Mouse (Mus musculus) embryonic facial prominence, embryonic 11.5 days (tissue): ENCODE measurements around the gene Col1a1. TPM values are rescaled to one million over a fixed set of nuclear protein-coding genes. Genes with fewer than 3 reads are reported as not detected.

Experiments used
- ATAC-seq: fragments of 200-750 bp; cut with Nextera tagmentation; replicated peaks from 2 replicates; pipeline ENCODE4 v1.8.0; 2017; ENCODE audit warnings: low read depth; ENCODE audit not compliant: insufficient number of reproducible peaks, low FRiP score, low TSS enrichment
- DNase-seq: peaks from one replicate; pipeline ENCODE4 v3.0.0-alpha.2; 2015; ENCODE audit warnings: low spot score
- H3K27ac ChIP-seq: fragments of 300-500 bp; sonication (generic); replicated peaks from 2 replicates; pipeline ENCODE4 v1.5.1; 2014; ENCODE audit warnings: mild to moderate bottlenecking, low read depth, low read length, control low read depth
- H3K27me3 ChIP-seq: fragments of 300-500 bp; sonication (generic); 2 replicates; pipeline ENCODE4 v1.6.1; 2014; ENCODE audit warnings: mild to moderate bottlenecking, low read length, moderate library complexity, mixed read lengths; ENCODE audit not compliant: control insufficient read depth, insufficient read depth
- H3K36me3 ChIP-seq: fragments of 300-500 bp; sonication (generic); replicated peaks from 2 replicates; pipeline ENCODE4 v1.6.1; 2014; ENCODE audit warnings: low read depth, mild to moderate bottlenecking, low read length, moderate library complexity, mixed read lengths; ENCODE audit not compliant: control insufficient read depth, insufficient read depth
- H3K4me1 ChIP-seq: fragments of 300-500 bp; sonication (generic); 2 replicates; pipeline ENCODE4 v1.6.1; 2014; ENCODE audit warnings: low read length, mixed read lengths; ENCODE audit not compliant: control insufficient read depth, insufficient read depth
- H3K4me2 ChIP-seq: fragments of 300-500 bp; sonication (generic); 2 replicates; pipeline ENCODE4 v1.6.1; 2014; ENCODE audit warnings: low read depth, mild to moderate bottlenecking, control low read depth, low read length, moderate library complexity
- H3K4me3 ChIP-seq: fragments of 300-500 bp; sonication (generic); 2 replicates; pipeline ENCODE4 v1.5.1; 2014; ENCODE audit warnings: low read depth, low read length, control low read depth
- H3K9ac ChIP-seq: fragments of 300-500 bp; sonication (generic); replicated peaks from 2 replicates; pipeline ENCODE4 v1.6.1; 2014; ENCODE audit warnings: mild to moderate bottlenecking, control low read depth, low read length
- H3K9me3 ChIP-seq: fragments of 300-500 bp; sonication (generic); replicated peaks from 2 replicates; pipeline ENCODE4 v1.6.1; 2016; ENCODE audit warnings: mild to moderate bottlenecking, low read length, inconsistent platforms, mixed read lengths; ENCODE audit not compliant: control insufficient read depth
- WGBS: fragments of 180-500 bp; shearing (Covaris S2); extraction: QIAGEN DNeasy Blood & Tissue Kit; methylation state at CpG from one replicate; pipeline ENCODE4 v1.1.7; 2014; 5-methylcytosine and 5-hydroxymethylcytosine counted together
- polyA plus RNA-seq: library from polyadenylated mRNA; unstranded; fragments of >200 nt; fragmentation: Nextera tagmentation; extraction: Ambion mirVana; gene quantifications from 2 replicates; pipeline ENCODE4 v1.2.1, GENCODE M21; 2014

The Col1a1 gene
- 93.8 and 109 TPM in 2 replicates for polyA plus RNA-seq

DNA sequence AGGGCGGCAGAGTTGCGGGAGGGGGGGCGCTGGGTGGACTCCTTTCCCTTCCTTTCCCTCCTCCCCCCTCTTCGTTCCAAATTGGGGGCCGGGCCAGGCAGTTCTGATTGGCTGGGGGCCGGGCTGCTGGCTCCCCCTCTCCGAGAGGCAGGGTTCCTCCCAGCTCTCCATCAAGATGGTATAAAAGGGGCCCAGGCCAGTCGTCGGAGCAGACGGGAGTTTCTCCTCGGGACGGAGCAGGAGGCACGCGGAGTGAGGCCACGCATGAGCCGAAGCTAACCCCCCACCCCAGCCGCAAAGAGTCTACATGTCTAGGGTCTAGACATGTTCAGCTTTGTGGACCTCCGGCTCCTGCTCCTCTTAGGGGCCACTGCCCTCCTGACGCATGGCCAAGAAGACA is at the start of gene Col1a1:
Gene Col1a1, plus strand, starts transcription at position 180 of the 400 bp plus-strand sequence.
- 11% methylated on average over 19 of the region's 19 CpGs for WGBS
- peak; percentile 44 for DNase-seq
- Histone ChIP-seq H3K4me3 (peak within 1 kb of the TSS; percentile 32), H3K27me3 (no peaks in the 10 kb centered on the region; the same call in 1 of the 2 replicates), H3K9me3 (no peaks in the 10 kb centered on the region), H3K9ac (peak within 1 kb of the TSS; percentile 38), H3K4me2 (peak within 1 kb of the TSS; percentile 48), H3K4me1 (peaks cover 5% of the 10 kb centered on the region; the same call in 1 of the 2 replicates), H3K36me3 (no peaks in the 10 kb centered on the region), H3K27ac (peak within 1 kb of the TSS; percentile 43)
- ATAC-seq, result no peak

DNA sequence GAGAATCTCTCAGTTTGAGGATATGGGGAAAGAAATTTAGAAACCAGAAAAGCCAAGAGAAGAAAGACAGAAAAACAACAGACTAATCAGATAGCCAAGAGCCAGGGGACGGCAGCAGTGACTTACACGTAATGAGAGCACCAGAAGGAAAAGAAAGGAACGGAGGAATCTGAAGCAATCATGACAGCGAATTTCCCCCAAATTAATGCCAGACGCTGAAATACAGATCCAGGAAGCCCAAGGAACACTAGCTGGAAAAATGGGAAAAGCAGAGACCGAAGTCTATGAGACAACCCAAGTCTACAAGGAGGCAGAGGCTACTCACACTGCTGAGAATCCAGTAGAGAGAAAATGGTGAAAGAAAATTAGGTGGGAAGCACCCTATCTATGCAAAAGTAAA is 44.9 kb upstream of the Col1a1 start:
- H3K9me3 ChIP-seq, result no peaks in the 10 kb centered on the region
- H3K4me1 ChIP-seq, result no peaks in the 10 kb centered on the region
- H3K27ac ChIP-seq, result peak overlapping the region; percentile 25
- DNase-seq (peak; percentile 75), ATAC-seq (no peak)
- H3K36me3 ChIP-seq, result no peaks in the 10 kb centered on the region
- no peak overlapping the region for H3K9ac ChIP-seq
- 34% methylated on average over 6 of the region's 6 CpGs for WGBS
- H3K4me3 ChIP-seq, result no peak overlapping the region
- H3K27me3 ChIP-seq, result no peaks in the 10 kb centered on the region
- no peak overlapping the region for H3K4me2 ChIP-seq

DNA sequence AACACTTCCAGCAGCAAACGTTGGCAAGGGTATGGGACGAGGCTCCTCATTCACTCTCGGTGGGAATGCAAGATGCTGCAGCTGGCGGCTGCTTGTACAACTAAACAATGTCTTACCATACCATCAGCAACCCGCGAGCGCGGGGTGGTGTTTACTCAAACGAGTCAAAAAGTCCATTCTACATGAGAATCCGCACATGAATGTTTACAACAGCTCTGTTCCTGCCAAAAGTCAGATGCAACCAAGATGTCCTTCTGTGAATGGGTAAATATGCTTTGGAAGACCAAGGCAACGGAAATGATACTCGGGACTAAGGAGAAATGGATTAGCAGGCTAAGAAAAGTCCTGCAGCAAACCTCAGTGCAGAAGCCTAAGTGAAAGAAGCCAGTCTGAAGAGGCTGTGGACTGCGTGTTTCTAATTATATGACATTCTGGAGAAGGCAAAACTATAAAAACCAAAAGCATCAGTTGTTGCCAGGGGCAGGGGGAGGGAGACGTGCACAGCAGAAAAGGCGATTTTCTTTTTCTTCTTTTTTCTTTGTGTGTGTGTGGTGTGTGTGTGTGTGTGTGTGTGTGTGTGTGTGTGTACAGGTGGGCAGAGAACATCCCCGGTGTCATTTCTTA is 39.2 kb upstream of the Col1a1 start:
- H3K4me2 ChIP-seq, result no peak overlapping the region
- H3K27ac ChIP-seq, result peak overlapping the region; percentile 35
- ATAC-seq (no peak), DNase-seq (peak; percentile 59)
- no peak overlapping the region for H3K4me3 ChIP-seq
- H3K9ac ChIP-seq, result no peak overlapping the region
- H3K36me3 ChIP-seq, result no peaks in the 10 kb centered on the region
- H3K9me3 ChIP-seq, result no peaks in the 10 kb centered on the region
- H3K27me3 ChIP-seq, result no peaks in the 10 kb centered on the region
- no peaks in the 10 kb centered on the region for H3K4me1 ChIP-seq
- 76% methylated on average over 16 of the region's 16 CpGs for WGBS

DNA sequence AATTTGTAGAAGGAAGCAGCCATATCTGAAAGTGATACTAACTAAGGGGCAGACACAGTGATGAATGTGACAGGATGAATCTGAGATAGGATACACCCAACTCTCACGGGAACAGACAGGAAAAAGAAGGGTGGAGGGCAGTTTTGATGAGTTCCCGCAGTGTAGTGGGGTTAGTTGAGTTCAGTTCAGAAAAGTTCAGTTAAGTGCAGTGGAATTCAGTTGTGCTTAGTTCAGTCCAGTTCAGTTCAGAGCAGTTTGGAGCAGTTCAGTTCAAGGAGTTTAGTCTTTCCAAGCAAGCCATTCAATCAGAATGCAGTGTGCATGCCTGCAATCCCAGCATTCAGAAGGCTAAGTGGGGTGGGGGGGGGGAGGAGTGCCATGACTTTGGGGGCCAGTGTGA is 34.8 kb upstream of the Col1a1 start:
- H3K9me3 ChIP-seq, result no peaks in the 10 kb centered on the region
- no peaks in the 10 kb centered on the region for H3K27me3 ChIP-seq
- H3K4me1 ChIP-seq, result no peaks in the 10 kb centered on the region
- DNase-seq, result no peak
- 59% methylated on average over 2 of the region's 2 CpGs for WGBS
- ATAC-seq, result no peak
- no peaks in the 10 kb centered on the region for H3K36me3 ChIP-seq
- no peak overlapping the region for H3K4me3 ChIP-seq
- H3K27ac ChIP-seq, result no peak overlapping the region
- H3K9ac ChIP-seq, result no peak overlapping the region
- no peak overlapping the region for H3K4me2 ChIP-seq

DNA sequence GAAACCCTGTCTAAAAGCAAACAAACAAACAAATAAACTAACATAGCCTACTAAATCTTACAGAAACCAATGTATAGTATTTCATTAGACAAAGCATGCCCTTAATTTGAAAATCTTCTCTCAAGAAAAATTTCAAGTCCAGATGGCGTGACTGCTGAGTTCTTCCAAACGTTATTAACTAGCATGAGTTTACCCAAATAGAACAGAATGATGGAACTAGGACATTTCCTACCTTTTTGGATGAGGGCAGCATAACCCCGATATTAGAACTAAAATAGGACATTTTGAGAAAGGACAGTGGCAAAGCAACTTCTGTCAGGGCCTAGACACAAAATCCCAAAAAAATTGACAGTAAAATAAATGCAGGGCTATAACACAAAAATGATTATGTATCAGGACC is 31.7 kb upstream of the Col1a1 start:
- H3K4me2 ChIP-seq, result no peak overlapping the region
- ATAC-seq, result no peak
- H3K36me3 ChIP-seq, result no peaks in the 10 kb centered on the region
- no peak overlapping the region for H3K4me3 ChIP-seq
- no peaks in the 10 kb centered on the region for H3K4me1 ChIP-seq
- H3K9ac ChIP-seq, result no peak overlapping the region
- H3K9me3 ChIP-seq, result no peaks in the 10 kb centered on the region
- H3K27me3 ChIP-seq, result no peaks in the 10 kb centered on the region
- no peak for DNase-seq
- 88% methylated on average over 3 of the region's 3 CpGs for WGBS
- H3K27ac ChIP-seq, result no peak overlapping the region

DNA sequence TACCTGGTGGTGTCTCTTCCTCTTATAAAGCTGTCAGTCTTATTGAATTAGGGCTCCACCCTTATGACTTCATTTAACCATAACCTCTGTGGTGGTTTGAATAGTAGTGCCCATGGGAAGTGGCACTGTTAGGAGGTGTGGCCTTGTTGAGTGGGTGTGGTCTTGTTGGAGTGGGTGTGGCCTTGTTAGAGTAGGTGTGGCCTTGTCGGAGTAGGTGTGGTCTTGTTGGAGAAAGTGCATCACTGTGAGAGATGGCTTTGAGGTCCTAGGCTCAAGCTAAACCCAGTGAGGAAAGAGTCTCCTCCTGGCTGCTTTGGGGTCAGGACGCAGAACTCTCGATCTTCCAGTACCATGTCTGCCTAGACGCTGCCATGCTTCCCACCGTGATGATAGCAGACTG is 25.1 kb upstream of the Col1a1 start:
- no peak for ATAC-seq
- no peak overlapping the region for H3K4me2 ChIP-seq
- no peaks in the 10 kb centered on the region for H3K27me3 ChIP-seq
- no peaks in the 10 kb centered on the region for H3K4me1 ChIP-seq
- no peak overlapping the region for H3K9ac ChIP-seq
- WGBS, result 86% methylated on average over 5 of the region's 5 CpGs
- H3K4me3 ChIP-seq, result no peak overlapping the region
- DNase-seq, result no peak
- no peaks in the 10 kb centered on the region for H3K9me3 ChIP-seq
- H3K36me3 ChIP-seq, result no peaks in the 10 kb centered on the region
- H3K27ac ChIP-seq, result no peak overlapping the region

DNA sequence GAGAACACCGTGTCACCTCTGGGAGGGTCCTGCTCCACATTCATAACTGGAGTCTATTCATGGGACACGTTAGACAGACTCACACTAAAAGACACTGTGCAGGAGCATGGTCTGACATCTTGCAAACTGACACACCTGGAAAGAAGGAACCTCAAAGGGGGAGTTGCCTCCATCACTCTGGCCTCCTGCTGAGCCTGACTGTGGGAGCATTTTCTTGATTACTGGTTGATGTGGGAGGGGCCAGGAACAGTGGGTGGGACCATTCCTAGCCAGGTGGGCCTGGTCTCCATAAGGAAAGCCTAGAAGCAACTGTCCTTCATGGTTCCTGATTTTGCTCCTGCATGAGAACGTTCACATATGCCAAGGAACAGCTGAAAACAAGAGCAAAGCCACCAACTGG is 23.5 kb upstream of the Col1a1 start:
- no peak for DNase-seq
- Histone ChIP-seq H3K4me1 (no peaks in the 10 kb centered on the region), H3K9me3 (no peaks in the 10 kb centered on the region), H3K27ac (no peak overlapping the region), H3K9ac (no peak overlapping the region), H3K4me3 (no peak overlapping the region), H3K36me3 (no peaks in the 10 kb centered on the region), H3K27me3 (no peaks in the 10 kb centered on the region), H3K4me2 (no peak overlapping the region)
- ATAC-seq, result no peak
- WGBS, result 71% methylated on average over 3 of the region's 3 CpGs

DNA sequence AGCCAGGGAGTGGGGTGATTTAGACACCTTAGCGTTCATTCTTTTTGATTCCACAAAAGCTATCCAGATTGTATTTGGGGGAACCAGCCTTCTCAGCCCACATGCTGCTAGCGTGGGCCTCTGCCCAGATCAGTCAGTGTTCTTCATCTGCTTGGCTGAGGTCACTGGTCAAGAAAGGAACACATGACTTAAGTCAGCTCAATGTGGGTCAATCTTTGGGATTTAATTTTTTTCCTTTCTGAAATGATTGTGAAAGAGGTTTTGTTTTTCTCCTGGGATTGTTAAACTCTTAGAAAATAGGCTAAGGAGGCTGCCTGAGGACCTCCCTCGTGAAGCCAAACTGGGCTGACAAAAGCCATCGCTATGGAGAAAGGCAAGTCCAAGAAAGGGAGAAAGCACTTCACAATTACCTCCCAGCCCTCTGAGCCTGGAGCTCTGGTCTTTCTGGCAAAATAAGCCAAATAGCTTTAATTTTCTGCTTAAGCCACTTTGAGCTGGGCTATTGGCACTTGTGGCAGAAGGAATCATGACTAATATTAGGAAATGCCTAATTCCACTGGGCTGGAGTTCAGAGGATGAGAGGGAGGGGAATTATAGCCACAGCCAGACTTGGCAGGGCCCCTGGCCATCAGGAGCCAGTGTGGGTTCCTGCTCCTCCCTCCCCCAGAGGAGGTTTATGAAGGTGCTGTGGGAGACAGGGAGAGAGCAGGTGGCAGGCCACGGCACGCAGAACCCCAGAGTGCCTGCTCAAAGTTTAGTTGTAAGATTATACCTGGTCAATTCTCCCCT is 22.5 kb upstream of the Col1a1 start:
- H3K36me3 ChIP-seq, result no peaks in the 10 kb centered on the region
- H3K27me3 ChIP-seq, result no peaks in the 10 kb centered on the region
- DNase-seq (no peak), ATAC-seq (no peak)
- no peak overlapping the region for H3K4me3 ChIP-seq
- H3K27ac ChIP-seq, result no peak overlapping the region
- H3K9me3 ChIP-seq, result no peaks in the 10 kb centered on the region
- H3K9ac ChIP-seq, result no peak overlapping the region
- 67% methylated on average over 6 of the region's 6 CpGs for WGBS
- H3K4me1 ChIP-seq, result no peaks in the 10 kb centered on the region
- no peak overlapping the region for H3K4me2 ChIP-seq
